Mouse (Mus musculus) embryonic facial prominence, embryonic 15.5 days (tissue): ENCODE measurements around the gene Olfr1441. TPM values are rescaled to one million over a fixed set of nuclear protein-coding genes. Genes with fewer than 3 reads are reported as not detected.

Source experiments
- ATAC-seq: fragments of 200-750 bp; cut with Nextera tagmentation; 2 replicates; pipeline ENCODE4 v1.8.0; 2017; ENCODE audit warnings: low read depth, moderate TSS enrichment; ENCODE audit not compliant: insufficient number of reproducible peaks, low FRiP score, low TSS enrichment
- H3K27ac ChIP-seq: fragments of 300-500 bp; sonication (generic); replicated peaks from 2 replicates; pipeline ENCODE4 v1.5.1; 2015; ENCODE audit warnings: mild to moderate bottlenecking, inconsistent platforms
- H3K27me3 ChIP-seq: fragments of 300-500 bp; sonication (generic); 2 replicates; pipeline ENCODE4 v1.6.1; 2015; ENCODE audit warnings: inconsistent platforms
- H3K36me3 ChIP-seq: fragments of 300-500 bp; sonication (generic); 2 replicates; pipeline ENCODE4 v1.6.1; 2015; ENCODE audit warnings: mild to moderate bottlenecking, inconsistent platforms
- H3K4me1 ChIP-seq: fragments of 300-500 bp; sonication (generic); 2 replicates; pipeline ENCODE4 v1.6.1; 2015; ENCODE audit warnings: inconsistent platforms
- H3K4me2 ChIP-seq: fragments of 300-500 bp; sonication (generic); replicated peaks from 2 replicates; pipeline ENCODE4 v1.6.1; 2015; ENCODE audit warnings: mild to moderate bottlenecking, inconsistent platforms
- H3K4me3 ChIP-seq: fragments of 300-500 bp; sonication (generic); replicated peaks from 2 replicates; pipeline ENCODE4 v1.5.1; 2015; ENCODE audit warnings: mild to moderate bottlenecking, inconsistent platforms
- H3K9ac ChIP-seq: fragments of 300-500 bp; sonication (generic); 2 replicates; pipeline ENCODE4 v1.6.1; 2015; ENCODE audit warnings: inconsistent platforms
- H3K9me3 ChIP-seq: fragments of 300-500 bp; sonication (generic); replicated peaks from 2 replicates; pipeline ENCODE4 v1.6.1; 2016; ENCODE audit warnings: inconsistent platforms
- WGBS: fragments of 180-500 bp; shearing (Covaris S2); methylation state at CpG from one replicate; pipeline ENCODE4 v1.1.7; 2015; 5-methylcytosine and 5-hydroxymethylcytosine counted together
- polyA plus RNA-seq: library from polyadenylated mRNA; unstranded; fragments of >200 nt; fragmentation: Nextera tagmentation; extraction: Ambion mirVana; gene quantifications from 2 replicates; pipeline ENCODE4 v1.2.1, GENCODE M21; 2015

Olfr1441 gene
- polyA plus RNA-seq, 1 experiment from 2014 or later: 0.12 TPM

- H3K9me3 ChIP-seq: no peaks in the 10 kb centered on the region
- no peak overlapping the region for H3K4me2 ChIP-seq
- no peak overlapping the region for H3K27ac ChIP-seq
- 72% methylated on average over 4 of the region's 4 CpGs for WGBS
- no peaks in the 10 kb centered on the region for H3K4me1 ChIP-seq
- H3K9ac ChIP-seq: no peak overlapping the region
- no peak overlapping the region for H3K4me3 ChIP-seq
- H3K36me3 ChIP-seq: no peaks in the 10 kb centered on the region
- no peaks in the 10 kb centered on the region for H3K27me3 ChIP-seq
- ATAC-seq: no peak
Observed at GRCm38 (mm10) chr19:12435750-12436524, 18.7 kb downstream of the Olfr1441 start.

- no peaks in the 10 kb centered on the region for H3K27me3 ChIP-seq
- no peaks in the 10 kb centered on the region for H3K36me3 ChIP-seq
- H3K4me2 ChIP-seq: no peak overlapping the region
- H3K27ac ChIP-seq: no peak overlapping the region
- WGBS: 38% methylated on average over 1 of the region's 1 CpGs
- H3K4me3 ChIP-seq: no peak overlapping the region
- H3K9me3 ChIP-seq: no peaks in the 10 kb centered on the region
- no peak overlapping the region for H3K9ac ChIP-seq
- H3K4me1 ChIP-seq: no peaks in the 10 kb centered on the region
- no peak for ATAC-seq
Observed at GRCm38 (mm10) chr19:12439581-12439980, 22.3 kb downstream of the Olfr1441 start.

GRCm38 (mm10) chr19:12440103-12440725 lies 23.0 kb downstream of the Olfr1441 start:
- no peaks in the 10 kb centered on the region for H3K9me3 ChIP-seq
- H3K4me1 ChIP-seq: no peaks in the 10 kb centered on the region
- WGBS: 59% methylated on average over 5 of the region's 5 CpGs
- no peak for ATAC-seq
- no peaks in the 10 kb centered on the region for H3K27me3 ChIP-seq
- H3K36me3 ChIP-seq: no peaks in the 10 kb centered on the region
- no peak overlapping the region for H3K27ac ChIP-seq
- H3K4me3 ChIP-seq: no peak overlapping the region
- H3K9ac ChIP-seq: no peak overlapping the region
- H3K4me2 ChIP-seq: no peak overlapping the region

- H3K27ac ChIP-seq: no peak overlapping the region
- H3K27me3 ChIP-seq: no peaks in the 10 kb centered on the region
- H3K4me2 ChIP-seq: no peak overlapping the region
- no peaks in the 10 kb centered on the region for H3K36me3 ChIP-seq
- no peaks in the 10 kb centered on the region for H3K9me3 ChIP-seq
- no peak overlapping the region for H3K4me3 ChIP-seq
- H3K9ac ChIP-seq: no peak overlapping the region
- WGBS: 73% methylated on average over 4 of the region's 4 CpGs
- no peak for ATAC-seq
- H3K4me1 ChIP-seq: no peaks in the 10 kb centered on the region
Observed at GRCm38 (mm10) chr19:12442560-12442959, 25.3 kb downstream of the Olfr1441 start.

GRCm38 (mm10) chr19:12445014-12445413 lies 27.8 kb downstream of the Olfr1441 start:
- Histone ChIP-seq H3K4me3 (no peak overlapping the region), H3K9ac (no peak overlapping the region), H3K4me1 (no peaks in the 10 kb centered on the region), H3K27me3 (no peaks in the 10 kb centered on the region), H3K36me3 (no peaks in the 10 kb centered on the region), H3K4me2 (no peak overlapping the region), H3K27ac (no peak overlapping the region), H3K9me3 (no peaks in the 10 kb centered on the region)
- WGBS: 64% methylated on average over 3 of the region's 3 CpGs
- no peak for ATAC-seq

- Histone ChIP-seq H3K36me3 (no peaks in the 10 kb centered on the region), H3K27me3 (no peaks in the 10 kb centered on the region), H3K9me3 (no peaks in the 10 kb centered on the region), H3K4me2 (peak overlapping the region; percentile 27; the same call in 1 of the 2 replicates), H3K4me1 (peaks cover 6% of the 10 kb centered on the region; the same call in 1 of the 2 replicates), H3K27ac (no peak overlapping the region), H3K4me3 (0 out of 2 replicates have a peak overlapping the region, but pooled peaks have one; percentile 16), H3K9ac (no peak overlapping the region)
- WGBS: 36% methylated on average over 12 of the region's 12 CpGs
- ATAC-seq: no peak
Observed at GRCm38 (mm10) chr19:12457401-12458066, 40.3 kb downstream of the Olfr1441 start.

- no peaks in the 10 kb centered on the region for H3K36me3 ChIP-seq
- no peak for ATAC-seq
- H3K27ac ChIP-seq: no peak overlapping the region
- WGBS: 82% methylated on average over 4 of the region's 4 CpGs
- H3K9me3 ChIP-seq: no peaks in the 10 kb centered on the region
- H3K4me3 ChIP-seq: no peak overlapping the region
- peaks cover 6% of the 10 kb centered on the region; the same call in 1 of the 2 replicates for H3K4me1 ChIP-seq
- H3K4me2 ChIP-seq: no peak overlapping the region
- H3K27me3 ChIP-seq: no peaks in the 10 kb centered on the region
- no peak overlapping the region for H3K9ac ChIP-seq
Observed at GRCm38 (mm10) chr19:12459516-12459915, 42.3 kb downstream of the Olfr1441 start.

GRCm38 (mm10) chr19:12460282-12461249 lies 43.3 kb downstream of the Olfr1441 start, which contains the start of gene Mpeg1:
Gene Mpeg1, plus strand, starts transcription at chr19:12460779.
- Histone ChIP-seq H3K27ac (no peak within 1 kb of the TSS), H3K4me3 (no peak within 1 kb of the TSS), H3K4me2 (no peak within 1 kb of the TSS), H3K4me1 (peaks cover 6% of the 10 kb centered on the region; the same call in 1 of the 2 replicates), H3K27me3 (no peaks in the 10 kb centered on the region), H3K36me3 (no peaks in the 10 kb centered on the region), H3K9me3 (no peaks in the 10 kb centered on the region), H3K9ac (no peak within 1 kb of the TSS)
- no peak for ATAC-seq
- WGBS: 73% methylated on average over 11 of the region's 11 CpGs

- no peak for ATAC-seq
- Histone ChIP-seq H3K4me3 (no peak overlapping the region), H3K4me2 (no peak overlapping the region), H3K27me3 (no peaks in the 10 kb centered on the region), H3K36me3 (no peaks in the 10 kb centered on the region), H3K9ac (no peak overlapping the region), H3K27ac (no peak overlapping the region), H3K4me1 (no peaks in the 10 kb centered on the region), H3K9me3 (no peaks in the 10 kb centered on the region)
- 63% methylated on average over 7 of the region's 7 CpGs for WGBS
Observed at GRCm38 (mm10) chr19:12462851-12463721, 45.9 kb downstream of the Olfr1441 start.

GRCm38 (mm10) chr19:12463722-12464035 lies 46.4 kb downstream of the Olfr1441 start:
- Histone ChIP-seq H3K4me1 (no peaks in the 10 kb centered on the region), H3K4me2 (no peak overlapping the region), H3K27ac (no peak overlapping the region), H3K9me3 (no peaks in the 10 kb centered on the region), H3K4me3 (no peak overlapping the region), H3K9ac (no peak overlapping the region), H3K27me3 (no peaks in the 10 kb centered on the region), H3K36me3 (no peaks in the 10 kb centered on the region)
- 19% methylated on average over 1 of the region's 1 CpGs for WGBS
- no peak for ATAC-seq
